ENCODE assay signal across 9 mouse cellular contexts in genomic region chr4:155409058-155409776, GRCm38 (mm10). TPM values are rescaled to one million over a fixed set of nuclear protein-coding genes. Genes with fewer than 3 reads are reported as not detected.
DNase-seq lines count a peak whose midpoint lies in the region; ATAC-seq and TF ChIP-seq lines count a peak whose summit lies in the region.
"Had no signal": no experiment of that assay in that cellular context is flagged by ENCODE, and none has a peak within 500 bp of the region (broad histone marks: within the 10 kb centered on the region; RNA-seq: fewer than 3 reads in every experiment).

TSS of gene Cfap74 (plus strand) at chr4:155409190.

- H3K36me3 ChIP-seq in hindbrain, embryonic 10.5 days, result no peaks in the 10 kb centered on the region
- no peaks in the 10 kb centered on the region for H3K36me3 ChIP-seq in lung, embryonic 14.5 days (ENCODE audit: insufficient read depth)

- no peak for TF ChIP-seq CTCF in lung, embryonic 14.5 days (IDR thresholded peaks at IDR 0.05; ENCODE audit: low read depth)

- peak within 1 kb of the TSS; percentile 28 for H3K9ac ChIP-seq in lung, embryonic 14.5 days

- peaks cover 23% of the 10 kb centered on the region for H3K4me1 ChIP-seq in hindbrain, embryonic 10.5 days (replicated peaks)
- H3K4me1 ChIP-seq in lung, embryonic 14.5 days (ENCODE audit: insufficient read depth), result no peaks in the 10 kb centered on the region

- peak; percentile 89 for DNase-seq in Muller cell, postnatal 12 days (ENCODE audit: inconsistent ontology term)
- DNase-seq in cerebellum, adult 9-10 months, result peak; percentile 83
- DNase-seq in frontal cortex, adult 2 months (ENCODE audit: extremely low spot score in 1 of 2, low spot score in 1 of 2), result peak; percentile 75 to 90
- DNase-seq in hindbrain, embryonic 10.5 days (ENCODE audit: low spot score), result peak; percentile 93
- peak; percentile 49 for DNase-seq in layer of hippocampus, adult 9-10 months (ENCODE audit: low spot score)
- peak; percentile 87 for DNase-seq in lung, embryonic 14.5 days
- peak; percentile 77 for DNase-seq in ovary, postnatal 36 days (ENCODE audit: low spot score)
- DNase-seq in urinary bladder, postnatal 25 days (ENCODE audit: low spot score), result peak; percentile 61

- H3K4me3 ChIP-seq in hindbrain, embryonic 10.5 days, result peak within 1 kb of the TSS; percentile 66
- H3K4me3 ChIP-seq in lung, embryonic 14.5 days (ENCODE audit: low read depth, low read length), result peak within 1 kb of the TSS; percentile 38

- under 1% methylated on average over 35 of the region's 35 CpGs for WGBS in hindbrain, embryonic 10.5 days
- WGBS in lung, embryonic 14.5 days, result under 1% methylated on average over 35 of the region's 35 CpGs

- peak within 1 kb of the TSS; percentile 86 for H3K27ac ChIP-seq in hindbrain, embryonic 10.5 days
- H3K27ac ChIP-seq in lung, embryonic 14.5 days (ENCODE audit: low read depth), result no peak within 1 kb of the TSS
- H3K27ac ChIP-seq: macrophage had no signal

- no peaks in the 10 kb centered on the region for H3K9me3 ChIP-seq in hindbrain, embryonic 10.5 days
- no peaks in the 10 kb centered on the region for H3K9me3 ChIP-seq in lung, embryonic 14.5 days (ENCODE audit: low read depth, low read length)

- peak; percentile 98 for ATAC-seq in lung, embryonic 14.5 days (ENCODE audit: insufficient read depth)

- no peaks in the 10 kb centered on the region for H3K27me3 ChIP-seq in hindbrain, embryonic 10.5 days (ENCODE audit: insufficient read depth, poor library complexity, severe bottlenecking)
- no peaks in the 10 kb centered on the region for H3K27me3 ChIP-seq in lung, embryonic 14.5 days (ENCODE audit: insufficient read depth, low read length)

- peak within 1 kb of the TSS; percentile 80 for H3K4me2 ChIP-seq in lung, embryonic 14.5 days

RNA-seq across cellular contexts. Expression of gene Cfap74, which starts in this region (rescaled TPM):
- 18.6 and 20.5 TPM in 2 replicates for polyA plus RNA-seq in frontal cortex, adult 2 months (2012; rRNA removed)
- polyA plus RNA-seq in hindbrain, embryonic 10.5 days (2016; fragmentation: Nextera tagmentation; extraction: Ambion mirVana), result 6.7 and 7.4 TPM in 2 replicates
- polyA plus RNA-seq in lung, embryonic 14.5 days (2014; fragmentation: Nextera tagmentation; extraction: Ambion mirVana), result 1.8 TPM in 2 replicates
